Mouse (Mus musculus) 3134 (cell line): ENCODE data around the gene Olfr1156.

Experiments used
- DNase-seq: peaks from one replicate; pipeline ENCODE4 v3.0.0-alpha.2; 2011; ENCODE audit warnings: low spot score; ENCODE audit not compliant: insufficient read length; ENCODE audit errors: extremely low read depth

Olfr1156 gene

DNA sequence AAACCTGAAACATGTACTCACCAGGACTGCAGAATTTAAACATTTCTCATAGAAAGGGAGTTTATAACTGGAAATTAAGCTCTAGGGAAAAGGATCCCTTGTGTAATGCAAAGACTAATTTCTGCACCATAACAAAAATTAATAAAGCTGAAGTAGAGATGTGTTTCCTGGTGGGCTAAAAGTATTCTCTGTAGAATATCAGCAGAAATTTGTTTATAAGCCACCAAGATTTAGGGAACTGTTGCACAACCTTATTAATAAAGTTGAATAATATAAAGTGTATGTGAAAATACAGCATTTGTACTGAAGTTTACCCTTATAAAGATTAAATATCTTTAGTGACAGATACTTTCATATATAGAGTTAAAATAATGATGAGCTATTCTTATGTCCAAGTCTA lies at the start of gene Olfr1156:
TSS of gene Olfr1156 (minus strand) at position 101 of the 400 bp plus-strand sequence.
- DNase-seq: no peak

DNA sequence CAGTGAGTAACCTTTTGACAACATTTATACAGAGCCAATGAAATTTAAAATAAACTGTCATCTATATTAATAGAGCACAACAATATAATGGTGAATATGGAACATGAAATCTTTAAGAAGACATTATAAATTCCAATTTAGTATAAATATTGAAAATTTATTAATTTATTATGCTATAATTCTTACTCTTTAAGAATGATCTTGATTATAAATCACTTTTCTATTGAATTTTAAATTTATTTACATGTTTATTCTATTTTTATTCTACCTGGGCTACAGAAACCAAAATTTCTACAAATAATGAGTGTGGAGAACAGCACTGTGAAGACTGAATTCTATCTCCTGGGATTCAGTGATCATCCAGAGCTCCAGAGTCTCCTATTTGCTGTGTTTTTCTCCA lies 36.9 kb upstream of the Olfr1156 start, which contains the start of gene Olfr1158:
TSS of gene Olfr1158 (plus strand) at position 301 of the 400 bp plus-strand sequence.
- DNase-seq: no peak

DNA sequence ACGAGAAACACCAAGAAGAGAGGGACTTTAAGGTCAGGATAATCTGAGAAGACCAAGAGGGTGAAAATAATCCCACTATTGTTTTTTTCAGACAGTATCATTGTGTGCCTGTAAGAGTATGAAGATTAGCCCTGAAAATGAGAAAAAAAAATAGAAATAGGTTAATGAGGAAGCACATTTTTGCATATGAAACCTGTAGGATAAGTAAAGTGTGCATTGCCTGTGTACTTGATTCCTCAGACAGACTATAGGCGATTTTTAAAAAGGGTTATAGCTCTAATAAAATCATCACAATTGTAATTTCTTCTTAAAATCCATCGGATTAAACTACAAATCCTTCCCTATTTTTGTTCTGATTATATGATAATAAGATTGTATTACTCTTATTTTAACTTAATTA lies 21.7 kb upstream of the Olfr1156 start, which contains the start of gene Olfr74:
TSS of gene Olfr74 (minus strand) at position 101 of the 400 bp plus-strand sequence.
- no peak for DNase-seq

DNA sequence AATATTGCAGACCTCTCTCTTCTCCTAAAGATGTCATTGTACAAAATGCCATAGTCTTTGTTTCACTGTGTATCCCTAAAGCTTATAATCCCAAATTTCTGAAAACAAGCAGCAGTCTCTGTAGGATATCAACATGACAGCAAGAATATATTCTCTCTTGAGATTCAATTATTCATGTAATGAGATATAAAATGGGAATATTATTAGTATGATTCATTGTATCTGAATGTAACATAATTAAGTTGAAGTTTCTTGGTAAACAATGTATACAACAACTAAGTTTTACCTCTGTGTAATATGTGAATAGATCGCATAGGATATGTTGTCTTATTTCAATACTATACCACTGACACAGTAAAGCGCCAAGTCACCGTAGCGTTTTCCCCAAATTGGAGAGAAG lies 15.3 kb upstream of the Olfr1156 start, which contains the start of gene Olfr1157:
TSS of gene Olfr1157 (minus strand) at position 101 of the 400 bp plus-strand sequence.
- no peak for DNase-seq

DNA sequence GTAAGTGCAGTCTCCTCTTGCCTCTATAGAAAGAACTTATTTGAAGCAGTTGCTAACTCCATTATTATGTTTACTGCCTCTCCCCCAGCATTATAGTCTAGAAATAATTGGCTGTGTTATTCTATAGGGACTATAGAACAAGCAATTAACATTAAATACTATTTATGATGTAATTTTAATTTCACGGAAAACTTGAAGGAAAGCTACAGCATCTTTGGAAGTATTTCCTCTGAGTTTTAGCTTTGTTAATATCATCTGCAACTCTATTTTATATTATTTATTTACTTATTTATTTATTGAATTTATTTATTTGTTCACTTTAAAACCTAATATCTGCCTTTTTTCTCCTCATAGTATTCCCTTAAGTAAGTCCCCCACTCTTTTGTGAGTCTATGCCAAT lies 7.9 kb downstream of the Olfr1156 start, which contains the start of gene Olfr1155:
TSS of gene Olfr1155 (minus strand) at position 101 of the 400 bp plus-strand sequence.
- DNase-seq: no peak

DNA sequence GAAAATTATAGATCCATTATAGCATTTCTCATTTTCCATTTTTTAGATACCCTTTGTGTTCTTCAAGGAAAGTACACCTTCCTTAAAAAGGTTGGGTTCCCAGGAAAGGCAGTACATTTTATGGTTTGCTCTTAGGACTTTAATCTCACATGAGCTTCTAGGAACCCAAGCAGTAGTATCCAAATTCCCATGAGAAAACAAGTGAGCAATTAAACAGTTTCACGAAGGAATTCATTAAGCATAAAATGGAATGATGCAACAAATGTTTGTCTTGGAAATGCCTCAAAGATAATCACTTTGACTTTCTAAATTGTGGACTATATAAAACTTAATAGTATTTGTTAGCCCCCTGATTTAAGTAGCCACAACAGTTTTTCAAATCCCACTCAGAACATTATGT lies 47.8 kb downstream of the Olfr1156 start, which contains the start of gene Olfr1154:
TSS of gene Olfr1154 (minus strand) at position 101 of the 400 bp plus-strand sequence.
- DNase-seq: no peak
